Mouse (Mus musculus) left cerebral cortex, adult 9 months (tissue): ENCODE measurements around the gene Prr13.

Experiments used
- DNase-seq, 2 experiments: peaks; one replicate each; pipeline ENCODE4 v3.0.0; 2022; ENCODE audit warnings: low spot score in 2 of 2

Gene Prr13

GRCm38 (mm10) chr15:102458904-102459317 lies at the start of gene Prr13:
TSS of gene Prr13 (plus strand) at chr15:102459028.
- peak; percentile 85 to 97 for DNase-seq

- no peak for DNase-seq
These were observed 49.5 kb upstream of the Prr13 start for GRCm38 (mm10) chr15:102409286-102409685.

GRCm38 (mm10) chr15:102411077-102411476 lies 47.8 kb upstream of the Prr13 start:
- no peak for DNase-seq

- no peak for DNase-seq
These were observed 45.1 kb upstream of the Prr13 start for GRCm38 (mm10) chr15:102413687-102414086.

GRCm38 (mm10) chr15:102417524-102417923 lies 41.3 kb upstream of the Prr13 start:
- DNase-seq = no peak

- DNase-seq = no peak
These were observed 37.8 kb upstream of the Prr13 start for GRCm38 (mm10) chr15:102420986-102421385.

GRCm38 (mm10) chr15:102421437-102421836 lies 37.4 kb upstream of the Prr13 start:
- peak in 1 of 2 experiments; percentile 40 for DNase-seq

GRCm38 (mm10) chr15:102423602-102424240 lies 35.1 kb upstream of the Prr13 start:
- DNase-seq = no peak

- DNase-seq = no peak
These were observed 34.2 kb upstream of the Prr13 start for GRCm38 (mm10) chr15:102424657-102425056.

GRCm38 (mm10) chr15:102426963-102427362 lies 31.9 kb upstream of the Prr13 start:
- DNase-seq = no peak

- no peak for DNase-seq
These were observed 26.8 kb upstream of the Prr13 start for GRCm38 (mm10) chr15:102432046-102432445.

GRCm38 (mm10) chr15:102433173-102433572 lies 25.7 kb upstream of the Prr13 start:
- DNase-seq = no peak

- peak; percentile 27 to 90 for DNase-seq
These were observed 16.3 kb upstream of the Prr13 start for GRCm38 (mm10) chr15:102442490-102442889.

GRCm38 (mm10) chr15:102445146-102445545 lies 13.7 kb upstream of the Prr13 start, which contains the start of gene Amhr2:
TSS of gene Amhr2 (plus strand) at chr15:102445367.
- DNase-seq = no peak

GRCm38 (mm10) chr15:102446448-102446847 lies 12.4 kb upstream of the Prr13 start:
- DNase-seq = no peak

GRCm38 (mm10) chr15:102449366-102449765 lies 9.5 kb upstream of the Prr13 start:
- DNase-seq = no peak

- no peak for DNase-seq
These were observed 7.9 kb upstream of the Prr13 start for GRCm38 (mm10) chr15:102450928-102451327.

GRCm38 (mm10) chr15:102451666-102452430 lies 7.0 kb upstream of the Prr13 start:
- DNase-seq = peak in 1 of 2 experiments; percentile 39

GRCm38 (mm10) chr15:102455993-102456392 lies 2.8 kb upstream of the Prr13 start:
- DNase-seq = no peak

- no peak for DNase-seq
These were observed 635 bp upstream of the Prr13 start for GRCm38 (mm10) chr15:102458050-102458736.

- DNase-seq = no peak
These were observed 553 bp downstream of the Prr13 start for GRCm38 (mm10) chr15:102459381-102459780.

GRCm38 (mm10) chr15:102459847-102460246 lies 1.0 kb downstream of the Prr13 start:
- DNase-seq = no peak
